Mouse (Mus musculus): ENCODE data around the gene Spire2. TPM values are rescaled to one million over a fixed set of nuclear protein-coding genes. Genes with fewer than 3 reads are reported as not detected.
A peak's percentile ranks its signal among the peaks of the same experiment; 100 is the strongest.

Spire2 gene
- polyA plus RNA-seq, 1 experiment from 2014 or later: 0.33 TPM

GRCm38 (mm10) chr8:123348237-123348843, 15.8 kb downstream of the Spire2 start:
- Histone ChIP-seq H3K27me3 (peaks cover 3% of the 10 kb centered on the region), H3K36me3 (no peaks in the 10 kb centered on the region), H3K4me1 (replicated peaks) (peaks cover 19% of the 10 kb centered on the region), H3K9ac (no peak overlapping the region), H3K4me3 (no peak overlapping the region), H3K9me3 (replicated peaks) (no peaks in the 10 kb centered on the region), H3K27ac (0 out of 2 replicates have a peak overlapping the region, but pooled peaks have one; percentile 23), H3K4me2 (no peak overlapping the region)
- ATAC-seq (replicated peaks; ENCODE audit: insufficient number of reproducible peaks, insufficient read depth, low FRiP score, low read depth): peak; percentile 69
- 24% methylated on average over 9 of the region's 9 CpGs for WGBS

GRCm38 (mm10) chr8:123349073-123349472, 16.6 kb downstream of the Spire2 start:
- Histone ChIP-seq H3K4me3 (no peak overlapping the region), H3K4me2 (no peak overlapping the region), H3K9ac (no peak overlapping the region), H3K4me1 (replicated peaks) (peaks cover 13% of the 10 kb centered on the region), H3K36me3 (no peaks in the 10 kb centered on the region), H3K9me3 (replicated peaks) (no peaks in the 10 kb centered on the region), H3K27me3 (peaks cover 10% of the 10 kb centered on the region), H3K27ac (no peak overlapping the region)
- 76% methylated on average over 4 of the region's 4 CpGs for WGBS
- ATAC-seq (replicated peaks; ENCODE audit: insufficient number of reproducible peaks, insufficient read depth, low FRiP score, low read depth): no peak

- Histone ChIP-seq H3K27ac (no peak overlapping the region), H3K27me3 (peaks cover 30% of the 10 kb centered on the region), H3K4me2 (no peak overlapping the region), H3K36me3 (no peaks in the 10 kb centered on the region), H3K9me3 (replicated peaks) (no peaks in the 10 kb centered on the region), H3K4me1 (replicated peaks) (peaks cover 13% of the 10 kb centered on the region), H3K4me3 (no peak overlapping the region), H3K9ac (no peak overlapping the region)
- no peak for ATAC-seq (replicated peaks; ENCODE audit: insufficient number of reproducible peaks, insufficient read depth, low FRiP score, low read depth)
- 73% methylated on average over 12 of the region's 12 CpGs for WGBS
These were observed 19.6 kb downstream of the Spire2 start for GRCm38 (mm10) chr8:123352118-123352517.

GRCm38 (mm10) chr8:123352786-123353185, 20.3 kb downstream of the Spire2 start:
- H3K36me3 ChIP-seq: no peaks in the 10 kb centered on the region
- no peak for ATAC-seq (replicated peaks; ENCODE audit: insufficient number of reproducible peaks, insufficient read depth, low FRiP score, low read depth)
- H3K4me1 ChIP-seq (replicated peaks): peaks cover 13% of the 10 kb centered on the region
- no peak overlapping the region for H3K4me2 ChIP-seq
- no peak overlapping the region for H3K4me3 ChIP-seq
- H3K27ac ChIP-seq: no peak overlapping the region
- H3K27me3 ChIP-seq: peaks cover 30% of the 10 kb centered on the region
- H3K9ac ChIP-seq: no peak overlapping the region
- no peaks in the 10 kb centered on the region for H3K9me3 ChIP-seq (replicated peaks)
- 51% methylated on average over 13 of the region's 13 CpGs for WGBS

- Histone ChIP-seq H3K4me2 (no peak overlapping the region), H3K27ac (no peak overlapping the region), H3K36me3 (no peaks in the 10 kb centered on the region), H3K4me1 (replicated peaks) (peaks cover 9% of the 10 kb centered on the region), H3K9ac (no peak overlapping the region), H3K4me3 (no peak overlapping the region), H3K9me3 (replicated peaks) (no peaks in the 10 kb centered on the region), H3K27me3 (peaks cover 30% of the 10 kb centered on the region)
- ATAC-seq (replicated peaks; ENCODE audit: insufficient number of reproducible peaks, insufficient read depth, low FRiP score, low read depth): no peak
- 45% methylated on average over 11 of the region's 11 CpGs for WGBS
These were observed 20.7 kb downstream of the Spire2 start for GRCm38 (mm10) chr8:123353216-123353615.

GRCm38 (mm10) chr8:123361082-123361739, 28.7 kb downstream of the Spire2 start:
- Histone ChIP-seq H3K36me3 (no peaks in the 10 kb centered on the region), H3K27ac (no peak overlapping the region), H3K4me2 (no peak overlapping the region), H3K9ac (no peak overlapping the region), H3K4me3 (no peak overlapping the region), H3K4me1 (replicated peaks) (no peaks in the 10 kb centered on the region), H3K9me3 (replicated peaks) (no peaks in the 10 kb centered on the region), H3K27me3 (peaks cover 12% of the 10 kb centered on the region; the same call in 1 of the 2 replicates)
- no peak for ATAC-seq (replicated peaks; ENCODE audit: insufficient number of reproducible peaks, insufficient read depth, low FRiP score, low read depth)
- 44% methylated on average over 12 of the region's 12 CpGs for WGBS

GRCm38 (mm10) chr8:123373403-123374238, 41.1 kb downstream of the Spire2 start, which contains the start of gene Tcf25:
Gene Tcf25, plus strand, starts transcription at chr8:123373753.
- ATAC-seq (replicated peaks; ENCODE audit: insufficient number of reproducible peaks, insufficient read depth, low FRiP score, low read depth): peak; percentile 92
- H3K9me3 ChIP-seq (replicated peaks): no peaks in the 10 kb centered on the region
- peak within 1 kb of the TSS; percentile 73 for H3K9ac ChIP-seq
- H3K4me2 ChIP-seq: peak within 1 kb of the TSS; percentile 88
- H3K4me1 ChIP-seq (replicated peaks): peaks cover 21% of the 10 kb centered on the region
- H3K27ac ChIP-seq: peak within 1 kb of the TSS; percentile 95
- H3K36me3 ChIP-seq: peaks cover 6% of the 10 kb centered on the region; the same call in 1 of the 2 replicates
- WGBS: under 1% methylated on average over 75 of the region's 75 CpGs
- no peaks in the 10 kb centered on the region for H3K27me3 ChIP-seq
- peak within 1 kb of the TSS; percentile 80 for H3K4me3 ChIP-seq

- Histone ChIP-seq H3K4me1 (replicated peaks) (peaks cover 21% of the 10 kb centered on the region), H3K36me3 (peaks cover 6% of the 10 kb centered on the region; the same call in 1 of the 2 replicates), H3K27ac (peak overlapping the region; percentile 95), H3K4me2 (peak overlapping the region; percentile 88), H3K27me3 (no peaks in the 10 kb centered on the region), H3K4me3 (peak overlapping the region; percentile 80), H3K9me3 (replicated peaks) (no peaks in the 10 kb centered on the region), H3K9ac (peak overlapping the region; percentile 73)
- under 1% methylated on average over 20 of the region's 20 CpGs for WGBS
- peak; percentile 81 for ATAC-seq (replicated peaks; ENCODE audit: insufficient number of reproducible peaks, insufficient read depth, low FRiP score, low read depth)
These were observed 41.7 kb downstream of the Spire2 start for GRCm38 (mm10) chr8:123374239-123374578.

GRCm38 (mm10) chr8:123375701-123376100, 43.2 kb downstream of the Spire2 start:
- Histone ChIP-seq H3K9me3 (replicated peaks) (no peaks in the 10 kb centered on the region), H3K36me3 (peaks cover 6% of the 10 kb centered on the region; the same call in 1 of the 2 replicates), H3K4me2 (no peak overlapping the region), H3K9ac (no peak overlapping the region), H3K4me1 (replicated peaks) (peaks cover 21% of the 10 kb centered on the region), H3K4me3 (no peak overlapping the region), H3K27me3 (no peaks in the 10 kb centered on the region), H3K27ac (no peak overlapping the region)
- no peak for ATAC-seq (replicated peaks; ENCODE audit: insufficient number of reproducible peaks, insufficient read depth, low FRiP score, low read depth)
- 86% methylated on average over 10 of the region's 10 CpGs for WGBS

GRCm38 (mm10) chr8:123376106-123376505, 43.6 kb downstream of the Spire2 start:
- no peak overlapping the region for H3K4me2 ChIP-seq
- 71% methylated on average over 8 of the region's 8 CpGs for WGBS
- H3K4me3 ChIP-seq: no peak overlapping the region
- no peaks in the 10 kb centered on the region for H3K9me3 ChIP-seq (replicated peaks)
- no peaks in the 10 kb centered on the region for H3K27me3 ChIP-seq
- H3K27ac ChIP-seq: no peak overlapping the region
- no peak for ATAC-seq (replicated peaks; ENCODE audit: insufficient number of reproducible peaks, insufficient read depth, low FRiP score, low read depth)
- H3K36me3 ChIP-seq: peaks cover 6% of the 10 kb centered on the region; the same call in 1 of the 2 replicates
- peaks cover 21% of the 10 kb centered on the region for H3K4me1 ChIP-seq (replicated peaks)
- H3K9ac ChIP-seq: no peak overlapping the region

GRCm38 (mm10) chr8:123381711-123382110, 49.2 kb downstream of the Spire2 start:
- Histone ChIP-seq H3K4me2 (no peak overlapping the region), H3K9me3 (replicated peaks) (no peaks in the 10 kb centered on the region), H3K9ac (no peak overlapping the region), H3K4me3 (no peak overlapping the region), H3K27me3 (no peaks in the 10 kb centered on the region), H3K4me1 (replicated peaks) (0 out of 2 replicates have a peak, but pooled peaks cover 3% of the 10 kb centered on the region), H3K36me3 (peaks cover 55% of the 10 kb centered on the region), H3K27ac (no peak overlapping the region)
- ATAC-seq (replicated peaks; ENCODE audit: insufficient number of reproducible peaks, insufficient read depth, low FRiP score, low read depth): no peak
- WGBS: 95% methylated on average over 4 of the region's 4 CpGs

Measured in heart, embryonic 15.5 days (tissue).